In genomic region chr2:40510594-40511304, GRCm38 (mm10) we compare ENCODE assay signal across 20 mouse cellular contexts.
DNase-seq lines count a peak whose midpoint lies in the region; ATAC-seq and TF ChIP-seq lines count a peak whose summit lies in the region.
"Had no signal": no experiment of that assay in that cellular context is flagged by ENCODE, and none has a peak within 500 bp of the region (broad histone marks: within the 10 kb centered on the region; RNA-seq: fewer than 3 reads in every experiment).

No protein-coding gene starts in this region.

- no peak overlapping the region for H3K9ac ChIP-seq in forebrain, embryonic 14.5 days (ENCODE audit: low read length)
- no peak overlapping the region for H3K9ac ChIP-seq in forebrain, embryonic 11.5 days (ENCODE audit: low read length)
- H3K9ac ChIP-seq in hindbrain, postnatal 0 days (replicated peaks; ENCODE audit: low read length) = no peak overlapping the region
- H3K9ac ChIP-seq: kidney, embryonic 15.5 days; liver, embryonic 14.5 days; stomach, embryonic 15.5 days had no signal

- no peaks in the 10 kb centered on the region for H3K27me3 ChIP-seq in forebrain, embryonic 14.5 days (replicated peaks; ENCODE audit: control insufficient read depth, insufficient read depth, low read length)
- H3K27me3 ChIP-seq in forebrain, embryonic 11.5 days (ENCODE audit: control insufficient read depth, insufficient read depth, low read length) = no peaks in the 10 kb centered on the region
- H3K27me3 ChIP-seq in hindbrain, postnatal 0 days (ENCODE audit: insufficient read depth, low read length) = no peaks in the 10 kb centered on the region
- no peaks in the 10 kb centered on the region for H3K27me3 ChIP-seq in hindbrain, embryonic 10.5 days (ENCODE audit: insufficient read depth, poor library complexity, severe bottlenecking)
- H3K27me3 ChIP-seq: kidney, embryonic 15.5 days; stomach, embryonic 15.5 days had no signal

- no peak for ATAC-seq in forebrain, embryonic 14.5 days
- ATAC-seq in forebrain, embryonic 11.5 days (replicated peaks; ENCODE audit: low FRiP score) = no peak
- peak; percentile 64 for ATAC-seq in hindbrain, postnatal 0 days
- ATAC-seq: intestine, postnatal 0 days had no signal

- H3K4me2 ChIP-seq in forebrain, embryonic 14.5 days (ENCODE audit: low read length) = no peak overlapping the region
- H3K4me2 ChIP-seq in forebrain, embryonic 11.5 days (ENCODE audit: low read depth, low read length, severe bottlenecking) = no peak overlapping the region
- H3K4me2 ChIP-seq in hindbrain, postnatal 0 days (ENCODE audit: low read depth, low read length) = no peak overlapping the region
- H3K4me2 ChIP-seq: kidney, embryonic 15.5 days; stomach, embryonic 15.5 days had no signal

- TF ChIP-seq CTCF in hindbrain, postnatal 0 days (IDR thresholded peaks at IDR 0.05; ENCODE audit: low read depth) = no peak

- no peak overlapping the region for H3K4me3 ChIP-seq in forebrain, embryonic 14.5 days (ENCODE audit: low read depth, low read length)
- H3K4me3 ChIP-seq in forebrain, embryonic 11.5 days (ENCODE audit: low read depth, low read length) = no peak overlapping the region
- H3K4me3 ChIP-seq in hindbrain, postnatal 0 days (ENCODE audit: low read length) = no peak overlapping the region
- H3K4me3 ChIP-seq in hindbrain, embryonic 10.5 days = no peak overlapping the region
- H3K4me3 ChIP-seq: kidney, embryonic 15.5 days; stomach, embryonic 15.5 days had no signal

- DNase-seq in forebrain, embryonic 14.5 days (ENCODE audit: low spot score) = peak; percentile 29
- DNase-seq in forebrain, embryonic 11.5 days (ENCODE audit: low spot score) = no peak
- DNase-seq in hindbrain, postnatal 0 days (ENCODE audit: low spot score) = peak; percentile 54
- DNase-seq in hindbrain, embryonic 10.5 days (ENCODE audit: low spot score) = no peak
- DNase-seq in right cerebral cortex, postnatal 10 days (ENCODE audit: low spot score in 2 of 2) = peak; percentile 34 to 46
- DNase-seq in right cerebral cortex, postnatal 36 days (ENCODE audit: low spot score in 2 of 2) = no peak
- DNase-seq in telencephalon, adult 2 months (ENCODE audit: low read depth, low spot score) = peak; percentile 13
- DNase-seq in urinary bladder, postnatal 14 days (ENCODE audit: low spot score) = no peak
- DNase-seq: adrenal gland, postnatal 36 days; cerebellum, adult 8-10 months; gastrocnemius, postnatal 14 days; kidney, postnatal 4 days; layer of hippocampus, adult 9-11 months; right cerebral cortex, postnatal 25 days had no signal

- H3K4me1 ChIP-seq in forebrain, embryonic 14.5 days (ENCODE audit: control insufficient read depth, insufficient read depth, low read length) = no peaks in the 10 kb centered on the region
- no peaks in the 10 kb centered on the region for H3K4me1 ChIP-seq in forebrain, embryonic 11.5 days (replicated peaks; ENCODE audit: control insufficient read depth, insufficient read depth, low read length)
- no peaks in the 10 kb centered on the region for H3K4me1 ChIP-seq in hindbrain, postnatal 0 days (ENCODE audit: insufficient read depth, low read length)
- no peaks in the 10 kb centered on the region for H3K4me1 ChIP-seq in hindbrain, embryonic 10.5 days (replicated peaks)
- H3K4me1 ChIP-seq: kidney, embryonic 15.5 days; stomach, embryonic 15.5 days had no signal

- no peak overlapping the region for H3K27ac ChIP-seq in forebrain, embryonic 14.5 days (ENCODE audit: low read depth, low read length)
- no peak overlapping the region for H3K27ac ChIP-seq in forebrain, embryonic 11.5 days (ENCODE audit: low read depth, low read length)
- no peak overlapping the region for H3K27ac ChIP-seq in hindbrain, postnatal 0 days
- H3K27ac ChIP-seq in hindbrain, embryonic 10.5 days = no peak overlapping the region
- H3K27ac ChIP-seq: kidney, embryonic 15.5 days; liver, embryonic 14.5 days; macrophage; stomach, embryonic 15.5 days had no signal

- no peaks in the 10 kb centered on the region for H3K36me3 ChIP-seq in forebrain, embryonic 14.5 days (ENCODE audit: control insufficient read depth, insufficient read depth, low read length)
- H3K36me3 ChIP-seq in forebrain, embryonic 11.5 days (ENCODE audit: control insufficient read depth, insufficient read depth, low read length) = no peaks in the 10 kb centered on the region
- H3K36me3 ChIP-seq in hindbrain, postnatal 0 days (ENCODE audit: insufficient read depth, low read length) = no peaks in the 10 kb centered on the region
- no peaks in the 10 kb centered on the region for H3K36me3 ChIP-seq in hindbrain, embryonic 10.5 days
- H3K36me3 ChIP-seq: G1E; kidney, embryonic 15.5 days; stomach, embryonic 15.5 days had no signal

- WGBS in forebrain, embryonic 14.5 days = 44% methylated on average over 3 of the region's 3 CpGs
- WGBS in forebrain, embryonic 11.5 days = 73% methylated on average over 3 of the region's 3 CpGs
- 42% methylated on average over 3 of the region's 3 CpGs for WGBS in hindbrain, postnatal 0 days
- 76% methylated on average over 3 of the region's 3 CpGs for WGBS in hindbrain, embryonic 10.5 days

- H3K9me3 ChIP-seq in forebrain, embryonic 14.5 days (replicated peaks; ENCODE audit: control insufficient read depth, low read length) = no peaks in the 10 kb centered on the region
- H3K9me3 ChIP-seq in forebrain, embryonic 11.5 days (ENCODE audit: control insufficient read depth, low read length) = no peaks in the 10 kb centered on the region
- no peaks in the 10 kb centered on the region for H3K9me3 ChIP-seq in hindbrain, postnatal 0 days (ENCODE audit: low read length)
- no peaks in the 10 kb centered on the region for H3K9me3 ChIP-seq in hindbrain, embryonic 10.5 days
- H3K9me3 ChIP-seq: G1E; kidney, embryonic 15.5 days; stomach, embryonic 15.5 days had no signal

Comparison
In these comparisons a context has a peak if more than half of its experiments do, and no peak if none do; other contexts are left out.
1. DNase-seq: peak in forebrain, embryonic 14.5 days (single experiment), hindbrain, postnatal 0 days (single experiment), right cerebral cortex, postnatal 10 days (2 of 2) and telencephalon, adult 2 months (single experiment); none in forebrain, embryonic 11.5 days (single experiment), hindbrain, embryonic 10.5 days (single experiment), right cerebral cortex, postnatal 36 days (0 of 2) and urinary bladder, postnatal 14 days (single experiment).